Mouse (Mus musculus): ENCODE results near the gene Itgb1bp1. TPM values are rescaled to one million over a fixed set of nuclear protein-coding genes. Genes with fewer than 3 reads are reported as not detected.

Gene Itgb1bp1
- polyA plus RNA-seq, 1 experiment from 2014 or later: 67.6 TPM

GRCm38 (mm10) chr12:21312201-21312600 lies 26.1 kb upstream of the Itgb1bp1 start:
- Histone ChIP-seq H3K9me3 (ENCODE audit: low read length) (no peaks in the 10 kb centered on the region), H3K4me1 (ENCODE audit: insufficient read depth, low read depth, low read length) (peaks cover 2% of the 10 kb centered on the region; the same call in 1 of the 2 replicates), H3K4me2 (replicated peaks; ENCODE audit: low read depth, low read length) (no peak overlapping the region), H3K4me3 (ENCODE audit: low read depth, low read length) (no peak overlapping the region), H3K27me3 (replicated peaks; ENCODE audit: insufficient read depth, low read length) (no peaks in the 10 kb centered on the region), H3K9ac (replicated peaks; ENCODE audit: low read depth) (no peak overlapping the region), H3K27ac (ENCODE audit: low read length) (no peak overlapping the region), H3K36me3 (ENCODE audit: insufficient read depth, low read length) (peaks cover 26% of the 10 kb centered on the region; the same call in 1 of the 2 replicates)
- no peak for TF ChIP-seq EP300 (IDR thresholded peaks at IDR 0.05)
- no peak for TF ChIP-seq CTCF (IDR thresholded peaks at IDR 0.05)
- DNase-seq (ENCODE audit: low spot score): no peak
- WGBS: 83% methylated on average over 4 of the region's 5 CpGs
- ATAC-seq: no peak

GRCm38 (mm10) chr12:21306721-21307120 lies 20.6 kb upstream of the Itgb1bp1 start:
- H3K4me3 ChIP-seq (ENCODE audit: low read depth, low read length): no peak overlapping the region
- ATAC-seq (peak; percentile 70), DNase-seq (ENCODE audit: low spot score) (no peak)
- no peaks in the 10 kb centered on the region for H3K27me3 ChIP-seq (replicated peaks; ENCODE audit: insufficient read depth, low read length)
- 68% methylated on average over 4 of the region's 4 CpGs for WGBS
- H3K36me3 ChIP-seq (ENCODE audit: insufficient read depth, low read length): peaks cover 45% of the 10 kb centered on the region; the same call in 1 of the 2 replicates
- H3K27ac ChIP-seq (ENCODE audit: low read length): no peak overlapping the region
- H3K9ac ChIP-seq (replicated peaks; ENCODE audit: low read depth): no peak overlapping the region
- TF ChIP-seq CTCF (IDR thresholded peaks at IDR 0.05) (no peak), EP300 (IDR thresholded peaks at IDR 0.05) (no peak)
- H3K4me2 ChIP-seq (replicated peaks; ENCODE audit: low read depth, low read length): no peak overlapping the region
- no peaks in the 10 kb centered on the region for H3K9me3 ChIP-seq (ENCODE audit: low read length)
- no peaks in the 10 kb centered on the region for H3K4me1 ChIP-seq (ENCODE audit: insufficient read depth, low read depth, low read length)

- Histone ChIP-seq H3K27ac (ENCODE audit: low read length) (no peak overlapping the region), H3K4me2 (replicated peaks; ENCODE audit: low read depth, low read length) (no peak overlapping the region), H3K9me3 (ENCODE audit: low read length) (no peaks in the 10 kb centered on the region), H3K9ac (replicated peaks; ENCODE audit: low read depth) (no peak overlapping the region), H3K4me1 (ENCODE audit: insufficient read depth, low read depth, low read length) (no peaks in the 10 kb centered on the region), H3K36me3 (ENCODE audit: insufficient read depth, low read length) (peaks cover 45% of the 10 kb centered on the region; the same call in 1 of the 2 replicates), H3K4me3 (ENCODE audit: low read depth, low read length) (no peak overlapping the region), H3K27me3 (replicated peaks; ENCODE audit: insufficient read depth, low read length) (no peaks in the 10 kb centered on the region)
- TF ChIP-seq EP300 (IDR thresholded peaks at IDR 0.05) (no peak), CTCF (IDR thresholded peaks at IDR 0.05) (no peak)
- DNase-seq (ENCODE audit: low spot score): no peak
- 87% methylated on average over 4 of the region's 4 CpGs for WGBS
- ATAC-seq: no peak
Measured at GRCm38 (mm10) chr12:21305741-21306140, 19.7 kb upstream of the Itgb1bp1 start.

GRCm38 (mm10) chr12:21302361-21302783 lies 16.3 kb upstream of the Itgb1bp1 start:
- WGBS: 82% methylated on average over 5 of the region's 5 CpGs
- DNase-seq (ENCODE audit: low spot score) (no peak), ATAC-seq (no peak)
- no peak overlapping the region for H3K27ac ChIP-seq (ENCODE audit: low read length)
- peaks cover 47% of the 10 kb centered on the region for H3K36me3 ChIP-seq (ENCODE audit: insufficient read depth, low read length)
- no peaks in the 10 kb centered on the region for H3K27me3 ChIP-seq (replicated peaks; ENCODE audit: insufficient read depth, low read length)
- TF ChIP-seq CTCF (IDR thresholded peaks at IDR 0.05) (no peak), EP300 (IDR thresholded peaks at IDR 0.05) (no peak)
- H3K4me1 ChIP-seq (ENCODE audit: insufficient read depth, low read depth, low read length): no peaks in the 10 kb centered on the region
- H3K9ac ChIP-seq (replicated peaks; ENCODE audit: low read depth): no peak overlapping the region
- H3K4me2 ChIP-seq (replicated peaks; ENCODE audit: low read depth, low read length): no peak overlapping the region
- H3K4me3 ChIP-seq (ENCODE audit: low read depth, low read length): no peak overlapping the region
- no peaks in the 10 kb centered on the region for H3K9me3 ChIP-seq (ENCODE audit: low read length)

GRCm38 (mm10) chr12:21301932-21302331 lies 15.8 kb upstream of the Itgb1bp1 start:
- no peak for DNase-seq (ENCODE audit: low spot score)
- WGBS: 48% methylated on average over 8 of the region's 8 CpGs
- TF ChIP-seq EP300 (IDR thresholded peaks at IDR 0.05) (no peak), CTCF (IDR thresholded peaks at IDR 0.05) (no peak)
- no peaks in the 10 kb centered on the region for H3K9me3 ChIP-seq (ENCODE audit: low read length)
- no peak overlapping the region for H3K4me3 ChIP-seq (ENCODE audit: low read depth, low read length)
- ATAC-seq: no peak
- H3K9ac ChIP-seq (replicated peaks; ENCODE audit: low read depth): no peak overlapping the region
- H3K4me1 ChIP-seq (ENCODE audit: insufficient read depth, low read depth, low read length): no peaks in the 10 kb centered on the region
- H3K4me2 ChIP-seq (replicated peaks; ENCODE audit: low read depth, low read length): no peak overlapping the region
- no peaks in the 10 kb centered on the region for H3K27me3 ChIP-seq (replicated peaks; ENCODE audit: insufficient read depth, low read length)
- no peak overlapping the region for H3K27ac ChIP-seq (ENCODE audit: low read length)
- peaks cover 51% of the 10 kb centered on the region for H3K36me3 ChIP-seq (ENCODE audit: insufficient read depth, low read length)

- DNase-seq (ENCODE audit: low spot score): no peak
- H3K9ac ChIP-seq (replicated peaks; ENCODE audit: low read depth): no peak overlapping the region
- peaks cover 57% of the 10 kb centered on the region for H3K36me3 ChIP-seq (ENCODE audit: insufficient read depth, low read length)
- TF ChIP-seq EP300 (IDR thresholded peaks at IDR 0.05) (no peak), CTCF (IDR thresholded peaks at IDR 0.05) (no peak)
- H3K4me1 ChIP-seq (ENCODE audit: insufficient read depth, low read depth, low read length): no peaks in the 10 kb centered on the region
- H3K9me3 ChIP-seq (ENCODE audit: low read length): no peaks in the 10 kb centered on the region
- H3K27me3 ChIP-seq (replicated peaks; ENCODE audit: insufficient read depth, low read length): no peaks in the 10 kb centered on the region
- no peak overlapping the region for H3K27ac ChIP-seq (ENCODE audit: low read length)
- H3K4me3 ChIP-seq (ENCODE audit: low read depth, low read length): no peak overlapping the region
- ATAC-seq: no peak
- 73% methylated on average over 7 of the region's 7 CpGs for WGBS
- H3K4me2 ChIP-seq (replicated peaks; ENCODE audit: low read depth, low read length): no peak overlapping the region
Measured at GRCm38 (mm10) chr12:21301324-21301723, 15.2 kb upstream of the Itgb1bp1 start.

GRCm38 (mm10) chr12:21298856-21299255 lies 12.8 kb upstream of the Itgb1bp1 start:
- no peak overlapping the region for H3K4me2 ChIP-seq (replicated peaks; ENCODE audit: low read depth, low read length)
- H3K4me3 ChIP-seq (ENCODE audit: low read depth, low read length): no peak overlapping the region
- ATAC-seq: no peak
- H3K27ac ChIP-seq (ENCODE audit: low read length): no peak overlapping the region
- no peaks in the 10 kb centered on the region for H3K4me1 ChIP-seq (ENCODE audit: insufficient read depth, low read depth, low read length)
- H3K27me3 ChIP-seq (replicated peaks; ENCODE audit: insufficient read depth, low read length): no peaks in the 10 kb centered on the region
- no peaks in the 10 kb centered on the region for H3K9me3 ChIP-seq (ENCODE audit: low read length)
- TF ChIP-seq CTCF (IDR thresholded peaks at IDR 0.05): no peak
- no peak for TF ChIP-seq EP300 (IDR thresholded peaks at IDR 0.05)
- H3K9ac ChIP-seq (replicated peaks; ENCODE audit: low read depth): no peak overlapping the region
- H3K36me3 ChIP-seq (ENCODE audit: insufficient read depth, low read length): peaks cover 60% of the 10 kb centered on the region
- 92% methylated on average over 11 of the region's 11 CpGs for WGBS
- DNase-seq (ENCODE audit: low spot score): no peak

All from lung, postnatal 0 days (tissue).